In genomic region chr7:56044267-56044629, GRCm38 (mm10) we compare ENCODE assay signal across 25 mouse cellular contexts. TPM values are rescaled to one million over a fixed set of nuclear protein-coding genes. Genes with fewer than 3 reads are reported as not detected.
DNase-seq lines count a peak whose midpoint lies in the region; ATAC-seq and TF ChIP-seq lines count a peak whose summit lies in the region.
"Had no signal": no experiment of that assay in that cellular context is flagged by ENCODE, and none has a peak within 500 bp of the region (broad histone marks: within the 10 kb centered on the region; RNA-seq: fewer than 3 reads in every experiment).

No protein-coding gene starts in this region.

- H3K4me3 ChIP-seq in G1E (ENCODE audit: low read depth, low read length) = no peak overlapping the region; the same call in 1 of the 2 replicates
- H3K4me3 ChIP-seq in liver, embryonic 14.5 days (ENCODE audit: insufficient read depth in 1 of 2, low read depth in 2 of 2, low read length in 2 of 2) = no peak overlapping the region
- no peak overlapping the region for H3K4me3 ChIP-seq in forebrain, embryonic 14.5 days (ENCODE audit: low read depth, low read length)
- H3K4me3 ChIP-seq: embryonic facial prominence, embryonic 10.5 days; embryonic facial prominence, embryonic 13.5 days; erythroblast, embryonic 14.5 days; forebrain, embryonic 10.5 days; forebrain, embryonic 13.5 days; gastrocnemius, adult 2 months; hindbrain, embryonic 12.5 days; hindbrain, embryonic 15.5 days had no signal

- H3K4me2 ChIP-seq in liver, embryonic 14.5 days (ENCODE audit: low read depth) = peak overlapping the region; percentile 19
- H3K4me2 ChIP-seq in forebrain, embryonic 14.5 days (ENCODE audit: low read length) = no peak overlapping the region
- H3K4me2 ChIP-seq: embryonic facial prominence, embryonic 13.5 days; forebrain, embryonic 13.5 days; heart, embryonic 11.5 days; hindbrain, embryonic 12.5 days; hindbrain, embryonic 15.5 days had no signal

- no peaks in the 10 kb centered on the region for H3K36me3 ChIP-seq in G1E (replicated peaks)
- no peaks in the 10 kb centered on the region for H3K36me3 ChIP-seq in liver, embryonic 14.5 days (replicated peaks; ENCODE audit: control insufficient read depth, insufficient read depth, low read depth)
- H3K36me3 ChIP-seq in forebrain, embryonic 14.5 days (ENCODE audit: control insufficient read depth, insufficient read depth, low read length) = no peaks in the 10 kb centered on the region
- H3K36me3 ChIP-seq: embryonic facial prominence, embryonic 10.5 days; embryonic facial prominence, embryonic 13.5 days; forebrain, embryonic 10.5 days; hindbrain, embryonic 12.5 days; hindbrain, embryonic 15.5 days had no signal

- peaks cover 45% of the 10 kb centered on the region for H3K4me1 ChIP-seq in G1E (ENCODE audit: insufficient read depth, low read depth, low read length)
- H3K4me1 ChIP-seq in liver, embryonic 14.5 days (replicated peaks; ENCODE audit: control insufficient read depth in 2 of 2, insufficient read depth in 2 of 2, low read length in 1 of 2) = peaks cover 15 to 27% of the 10 kb centered on the region in 2 experiments
- peaks cover 3% of the 10 kb centered on the region; the same call in 1 of the 2 replicates for H3K4me1 ChIP-seq in forebrain, embryonic 14.5 days (ENCODE audit: control insufficient read depth, insufficient read depth, low read length)

- no peaks in the 10 kb centered on the region for H3K9me3 ChIP-seq in G1E (replicated peaks)
- H3K9me3 ChIP-seq in liver, embryonic 14.5 days (ENCODE audit: control insufficient read depth, low read length) = no peaks in the 10 kb centered on the region
- no peaks in the 10 kb centered on the region for H3K9me3 ChIP-seq in forebrain, embryonic 14.5 days (replicated peaks; ENCODE audit: control insufficient read depth, low read length)
- H3K9me3 ChIP-seq: embryonic facial prominence, embryonic 10.5 days; embryonic facial prominence, embryonic 13.5 days; forebrain, embryonic 10.5 days; forebrain, embryonic 13.5 days; hindbrain, embryonic 12.5 days; hindbrain, embryonic 15.5 days had no signal

- no peak for TF ChIP-seq CTCF in G1E (IDR thresholded peaks at IDR 0.05; ENCODE audit: low read depth, low read length)
- no peak for TF ChIP-seq CTCF in liver, embryonic 14.5 days (IDR thresholded peaks at IDR 0.05; ENCODE audit: low read depth)

- no peak overlapping the region for H3K9ac ChIP-seq in liver, embryonic 14.5 days (replicated peaks)
- no peak overlapping the region for H3K9ac ChIP-seq in forebrain, embryonic 14.5 days (ENCODE audit: low read length)
- H3K9ac ChIP-seq: embryonic facial prominence, embryonic 13.5 days; forebrain, embryonic 13.5 days; forebrain, postnatal 0 days; hindbrain, embryonic 12.5 days; hindbrain, embryonic 15.5 days had no signal

- no peak for DNase-seq in G1E (ENCODE audit: low spot score)
- peak; percentile 48 for DNase-seq in c-Kit-positive CD71-positive TER-119-positive erythroid progenitor cells, embryonic 14.5 days (ENCODE audit: low spot score)
- DNase-seq in liver, embryonic 14.5 days (ENCODE audit: low read depth in 3 of 3, low spot score in 3 of 3) = no peak
- no peak for DNase-seq in forebrain, embryonic 14.5 days (ENCODE audit: low spot score)
- no peak for DNase-seq in right cerebral cortex, postnatal 10 days (ENCODE audit: low spot score in 2 of 2)
- DNase-seq: adrenal gland, postnatal 10 days; cerebellum, adult 11-12 months; cerebellum, adult 8-10 months; cerebellum, postnatal 10 days; cerebellum, postnatal 36 days; embryo, embryonic 11 days; forebrain, postnatal 0 days; gastrocnemius, adult 2 months; gastrocnemius, postnatal 14 days; heart, adult 11 months had no signal

- H3K27ac ChIP-seq in liver, embryonic 14.5 days = peak overlapping the region; percentile 7; the same call in 1 of the 2 replicates
- H3K27ac ChIP-seq in forebrain, embryonic 14.5 days (ENCODE audit: low read depth, low read length) = no peak overlapping the region
- H3K27ac ChIP-seq: embryonic facial prominence, embryonic 10.5 days; embryonic facial prominence, embryonic 13.5 days; forebrain, embryonic 10.5 days; forebrain, embryonic 13.5 days; gastrocnemius, adult 2 months; hindbrain, embryonic 12.5 days; hindbrain, embryonic 15.5 days had no signal

- peak; percentile 30; the same call in 1 of the 2 replicates for ATAC-seq in G1E (ENCODE audit: extremely low read depth, insufficient number of reproducible peaks, low FRiP score, poor library complexity, severe bottlenecking)
- ATAC-seq in liver, embryonic 14.5 days (ENCODE audit: insufficient read depth) = peak; percentile 68; the same call in 1 of the 2 replicates
- 0 out of 2 replicates have a peak, but pooled peaks have one; percentile 51 for ATAC-seq in megakaryocyte-erythroid progenitor cell, adult 5-6 weeks (replicated peaks; ENCODE audit: low FRiP score, low TSS enrichment, poor library complexity, severe bottlenecking)
- ATAC-seq in forebrain, embryonic 14.5 days = no peak
- ATAC-seq: forebrain, embryonic 13.5 days; forebrain, postnatal 0 days; Patski had no signal

- no peak for TF ChIP-seq EP300 in liver, embryonic 14.5 days (IDR thresholded peaks at IDR 0.05; ENCODE audit: low read depth)

- 63% methylated on average over 3 of the region's 3 CpGs for WGBS in liver, embryonic 14.5 days (ENCODE audit: insufficient replicate concordance)
- WGBS in forebrain, embryonic 14.5 days = 76% methylated on average over 3 of the region's 3 CpGs

- H3K27me3 ChIP-seq in G1E (ENCODE audit: insufficient read depth, low read length) = no peaks in the 10 kb centered on the region
- no peaks in the 10 kb centered on the region for H3K27me3 ChIP-seq in liver, embryonic 14.5 days (ENCODE audit: control insufficient read depth, insufficient read depth, low read length)
- no peaks in the 10 kb centered on the region for H3K27me3 ChIP-seq in forebrain, embryonic 14.5 days (replicated peaks; ENCODE audit: control insufficient read depth, insufficient read depth, low read length)
- H3K27me3 ChIP-seq: embryonic facial prominence, embryonic 13.5 days; forebrain, embryonic 13.5 days; hindbrain, embryonic 12.5 days; hindbrain, embryonic 15.5 days; Patski had no signal

RNA-seq across cellular contexts. Expression of gene Herc2, which starts 5.7 kb away (rescaled TPM):
- total RNA-seq in G1E (2014; fragmentation: Nextera tagmentation) (51.5 and 54.0 TPM in 2 replicates), G1E (2017) (37.3 and 39.1 TPM in 2 replicates)
- polyA plus RNA-seq in G1E (2012) = 2.8 and 4.0 TPM in 2 replicates
- 5.2 and 8.5 TPM in 2 replicates for polyA plus RNA-seq in liver, embryonic 14.5 days (2012; rRNA removed)
- polyA plus RNA-seq in liver, embryonic 14.5 days (2014; fragmentation: Nextera tagmentation; extraction: Ambion mirVana) = 12.1 and 15.2 TPM in 2 replicates
- total RNA-seq in megakaryocyte-erythroid progenitor cell, adult 5-6 weeks (2014; fragmentation: Nextera tagmentation) = 41.7 and 59.7 TPM in 2 replicates
- 30.8 and 51.5 TPM in 2 replicates for total RNA-seq in megakaryocyte-erythroid progenitor cell, adult 5-6 weeks (2017)
- polyA plus RNA-seq in forebrain, embryonic 14.5 days (2014; fragmentation: Nextera tagmentation; extraction: Ambion mirVana) = 27.4 and 43.6 TPM in 2 replicates

RNA-seq across cellular contexts. Expression of gene Nipa1, which starts 24.5 kb away (rescaled TPM):
- 6.4 and 10.2 TPM in 2 replicates for total RNA-seq in G1E (2014; fragmentation: Nextera tagmentation)
- 7.5 and 8.0 TPM in 2 replicates for total RNA-seq in G1E (2017)
- 2.0 and 2.2 TPM in 2 replicates for polyA plus RNA-seq in G1E (2012)
- polyA plus RNA-seq in liver, embryonic 14.5 days (2012; rRNA removed) = 6.6 and 8.1 TPM in 2 replicates
- 10.9 and 12.3 TPM in 2 replicates for polyA plus RNA-seq in liver, embryonic 14.5 days (2014; fragmentation: Nextera tagmentation; extraction: Ambion mirVana)
- 12.6 and 16.9 TPM in 2 replicates for total RNA-seq in megakaryocyte-erythroid progenitor cell, adult 5-6 weeks (2014; fragmentation: Nextera tagmentation)
- total RNA-seq in megakaryocyte-erythroid progenitor cell, adult 5-6 weeks (2017) = 25.5 and 31.7 TPM in 2 replicates
- polyA plus RNA-seq in forebrain, embryonic 14.5 days (2014; fragmentation: Nextera tagmentation; extraction: Ambion mirVana) = 14.4 and 17.5 TPM in 2 replicates
